Comparison of ENCODE assay signal across 16 mouse cellular contexts in genomic region chr1:150587410-150587809, GRCm38 (mm10).
DNase-seq lines count a peak whose midpoint lies in the region; ATAC-seq and TF ChIP-seq lines count a peak whose summit lies in the region.
"Had no signal": no experiment of that assay in that cellular context is flagged by ENCODE, and none has a peak within 500 bp of the region (broad histone marks: within the 10 kb centered on the region; RNA-seq: fewer than 3 reads in every experiment).

No protein-coding gene starts in this region.

- H3K27ac ChIP-seq in forebrain, embryonic 14.5 days (ENCODE audit: low read depth, low read length): no peak overlapping the region
- no peak overlapping the region for H3K27ac ChIP-seq in forebrain, postnatal 0 days (ENCODE audit: low read depth, low read length)
- H3K27ac ChIP-seq in hindbrain, embryonic 10.5 days: no peak overlapping the region
- no peak overlapping the region for H3K27ac ChIP-seq in midbrain, embryonic 11.5 days (ENCODE audit: low read depth, low read length)
- no peak overlapping the region for H3K27ac ChIP-seq in neural tube, embryonic 15.5 days (replicated peaks)
- no peak overlapping the region for H3K27ac ChIP-seq in left cerebral cortex, adult 2 months
- H3K27ac ChIP-seq: intestine, embryonic 15.5 days; kidney, postnatal 0 days; stomach, embryonic 15.5 days had no signal

- H3K4me1 ChIP-seq in forebrain, embryonic 14.5 days (ENCODE audit: control insufficient read depth, insufficient read depth, low read length): 0 out of 2 replicates have a peak, but pooled peaks cover 2% of the 10 kb centered on the region
- H3K4me1 ChIP-seq in forebrain, postnatal 0 days (ENCODE audit: insufficient read depth): no peaks in the 10 kb centered on the region
- peaks cover 8% of the 10 kb centered on the region for H3K4me1 ChIP-seq in hindbrain, embryonic 10.5 days (replicated peaks)
- peaks cover 5% of the 10 kb centered on the region; the same call in 1 of the 2 replicates for H3K4me1 ChIP-seq in midbrain, embryonic 11.5 days (ENCODE audit: control insufficient read depth, insufficient read depth, low read length)
- H3K4me1 ChIP-seq in neural tube, embryonic 15.5 days: no peaks in the 10 kb centered on the region
- H3K4me1 ChIP-seq: intestine, embryonic 15.5 days; stomach, embryonic 15.5 days had no signal

- H3K9ac ChIP-seq in forebrain, embryonic 14.5 days (ENCODE audit: low read length): no peak overlapping the region
- no peak overlapping the region for H3K9ac ChIP-seq in forebrain, postnatal 0 days
- H3K9ac ChIP-seq in midbrain, embryonic 11.5 days (ENCODE audit: low read length): no peak overlapping the region
- H3K9ac ChIP-seq in neural tube, embryonic 15.5 days (replicated peaks): no peak overlapping the region
- H3K9ac ChIP-seq: intestine, embryonic 15.5 days; stomach, embryonic 15.5 days had no signal

- H3K36me3 ChIP-seq in forebrain, embryonic 14.5 days (ENCODE audit: control insufficient read depth, insufficient read depth, low read length): no peaks in the 10 kb centered on the region
- H3K36me3 ChIP-seq in forebrain, postnatal 0 days (ENCODE audit: insufficient read depth): no peaks in the 10 kb centered on the region
- 0 out of 2 replicates have a peak, but pooled peaks cover 4% of the 10 kb centered on the region for H3K36me3 ChIP-seq in hindbrain, embryonic 10.5 days
- H3K36me3 ChIP-seq in midbrain, embryonic 11.5 days (ENCODE audit: control insufficient read depth, insufficient read depth, low read length): no peaks in the 10 kb centered on the region
- no peaks in the 10 kb centered on the region for H3K36me3 ChIP-seq in neural tube, embryonic 15.5 days
- H3K36me3 ChIP-seq: intestine, embryonic 15.5 days; stomach, embryonic 15.5 days had no signal

- no peak overlapping the region for H3K4me3 ChIP-seq in forebrain, embryonic 14.5 days (ENCODE audit: low read depth, low read length)
- no peak overlapping the region for H3K4me3 ChIP-seq in forebrain, postnatal 0 days (ENCODE audit: low read depth, low read length)
- H3K4me3 ChIP-seq in hindbrain, embryonic 10.5 days: no peak overlapping the region
- no peak overlapping the region for H3K4me3 ChIP-seq in midbrain, embryonic 11.5 days (ENCODE audit: low read depth, low read length)
- no peak overlapping the region for H3K4me3 ChIP-seq in neural tube, embryonic 15.5 days (replicated peaks)
- no peak overlapping the region for H3K4me3 ChIP-seq in left cerebral cortex, adult 2 months
- H3K4me3 ChIP-seq: erythroblast, embryonic 14.5 days; intestine, embryonic 15.5 days; stomach, embryonic 15.5 days had no signal

- no peak for TF ChIP-seq CTCF in forebrain, postnatal 0 days (IDR thresholded peaks at IDR 0.05; ENCODE audit: low read depth)
- TF ChIP-seq CTCF in left cerebral cortex, adult 2 months (IDR thresholded peaks at IDR 0.05): no peak

- DNase-seq in forebrain, embryonic 14.5 days (ENCODE audit: low spot score): peak; percentile 3
- no peak for DNase-seq in forebrain, postnatal 0 days
- DNase-seq in hindbrain, embryonic 10.5 days (ENCODE audit: low spot score): peak; percentile 60
- DNase-seq in midbrain, embryonic 11.5 days (ENCODE audit: low spot score, missing footprints): no peak
- DNase-seq in ovary, postnatal 10 days (ENCODE audit: low spot score): no peak
- no peak for DNase-seq in left cerebral cortex, adult 2 months (ENCODE audit: extremely low spot score in 1 of 2, low spot score in 2 of 2)
- DNase-seq in cerebellum, adult 11-12 months: no peak
- DNase-seq: B cell, adult 2 months; cerebellum, adult 11 months; heart, adult 11 months; lung, adult 2 months had no signal

- peak; percentile 30; the same call in 1 of the 2 replicates for ATAC-seq in forebrain, embryonic 14.5 days
- no peak for ATAC-seq in forebrain, postnatal 0 days
- peak; percentile 62 for ATAC-seq in midbrain, embryonic 11.5 days (ENCODE audit: low FRiP score)
- ATAC-seq in neural tube, embryonic 15.5 days (ENCODE audit: low FRiP score): 0 out of 2 replicates have a peak, but pooled peaks have one; percentile 39
- ATAC-seq: intestine, embryonic 15.5 days had no signal

- intact Hi-C loops in left cerebral cortex, adult 2 months (cut with DNase I): no loop called here

- no peaks in the 10 kb centered on the region for H3K27me3 ChIP-seq in forebrain, embryonic 14.5 days (replicated peaks; ENCODE audit: control insufficient read depth, insufficient read depth, low read length)
- H3K27me3 ChIP-seq in forebrain, postnatal 0 days (ENCODE audit: insufficient read depth, low read length): no peaks in the 10 kb centered on the region
- peaks cover 78% of the 10 kb centered on the region for H3K27me3 ChIP-seq in hindbrain, embryonic 10.5 days (ENCODE audit: insufficient read depth, poor library complexity, severe bottlenecking)
- H3K27me3 ChIP-seq in midbrain, embryonic 11.5 days (ENCODE audit: control insufficient read depth, insufficient read depth, low read length): peaks cover 7% of the 10 kb centered on the region
- no peaks in the 10 kb centered on the region for H3K27me3 ChIP-seq in neural tube, embryonic 15.5 days (replicated peaks)
- H3K27me3 ChIP-seq: intestine, embryonic 15.5 days; stomach, embryonic 15.5 days had no signal

- no peaks in the 10 kb centered on the region for H3K9me3 ChIP-seq in forebrain, embryonic 14.5 days (replicated peaks; ENCODE audit: control insufficient read depth, low read length)
- no peaks in the 10 kb centered on the region for H3K9me3 ChIP-seq in forebrain, postnatal 0 days (ENCODE audit: low read length)
- no peaks in the 10 kb centered on the region for H3K9me3 ChIP-seq in hindbrain, embryonic 10.5 days
- no peaks in the 10 kb centered on the region for H3K9me3 ChIP-seq in midbrain, embryonic 11.5 days (ENCODE audit: control insufficient read depth, low read length)
- H3K9me3 ChIP-seq in neural tube, embryonic 15.5 days (replicated peaks): no peaks in the 10 kb centered on the region
- H3K9me3 ChIP-seq: intestine, embryonic 15.5 days; stomach, embryonic 15.5 days had no signal

- H3K4me2 ChIP-seq in forebrain, embryonic 14.5 days (ENCODE audit: low read length): no peak overlapping the region
- no peak overlapping the region for H3K4me2 ChIP-seq in forebrain, postnatal 0 days (ENCODE audit: low read depth)
- no peak overlapping the region for H3K4me2 ChIP-seq in midbrain, embryonic 11.5 days
- no peak overlapping the region for H3K4me2 ChIP-seq in neural tube, embryonic 15.5 days
- H3K4me2 ChIP-seq: intestine, embryonic 15.5 days; stomach, embryonic 15.5 days had no signal

Comparison
In these comparisons a context has a peak if more than half of its experiments do, and no peak if none do; other contexts are left out.
1. DNase-seq: peak in forebrain, embryonic 14.5 days (single experiment) and hindbrain, embryonic 10.5 days (single experiment); none in forebrain, postnatal 0 days (single experiment), midbrain, embryonic 11.5 days (single experiment), ovary, postnatal 10 days (single experiment), left cerebral cortex, adult 2 months (0 of 2) and cerebellum, adult 11-12 months (single experiment).